Mouse (Mus musculus): Measurements from ENCODE around the gene Egf.
"Not testable (repeated sequence)": the region's sequence is repeated elsewhere in the genome, so short reads cannot be mapped to it uniquely, and the experiment has no call there.

The Egf gene

DNA sequence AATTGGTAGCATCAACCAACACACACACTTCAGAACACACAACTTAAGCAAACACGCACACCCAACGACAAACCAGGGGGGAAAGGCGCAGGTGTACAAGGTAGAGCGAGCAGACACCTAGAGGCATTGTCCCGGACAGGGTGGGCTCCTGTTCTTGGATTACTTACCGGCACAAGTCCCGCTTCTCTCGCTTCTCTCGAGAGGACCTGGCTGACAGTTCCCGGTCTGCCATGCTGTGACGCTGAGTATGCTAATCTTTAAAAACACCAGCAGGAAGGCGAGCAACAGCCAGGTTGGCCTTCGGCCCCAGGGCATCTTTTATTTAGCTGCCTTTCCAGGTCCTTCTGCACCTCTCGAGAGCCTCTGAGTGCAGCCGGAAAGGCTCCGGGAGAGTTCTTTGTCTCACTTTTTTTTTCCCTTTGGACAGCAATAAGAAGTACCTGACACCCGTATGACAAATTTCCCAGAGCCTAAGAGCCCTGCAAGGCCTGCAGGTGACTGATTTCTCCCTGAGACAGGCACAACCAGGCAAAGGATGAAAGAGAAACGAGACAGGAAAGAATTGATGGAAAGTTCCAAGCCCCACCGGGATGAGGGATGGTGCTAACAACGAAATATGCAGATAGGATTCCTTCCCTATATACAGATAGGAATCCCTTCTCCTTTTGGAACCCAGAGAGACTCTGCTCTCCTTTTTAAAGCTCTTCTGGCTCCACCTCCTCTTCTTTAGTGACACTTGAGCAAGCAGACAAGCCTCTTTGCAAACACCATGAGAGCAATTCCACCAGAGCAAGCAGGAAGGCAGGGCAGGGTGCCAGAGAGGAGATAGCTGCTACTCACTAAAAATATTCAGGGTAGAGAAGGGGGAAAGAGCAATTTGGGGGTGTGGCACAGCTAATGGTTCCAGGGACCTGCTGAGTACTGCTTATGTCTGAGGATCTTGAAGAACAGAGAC lies at the start of gene Egf:
Egf (minus strand) TSS at position 667 of the 955 bp plus-strand sequence.
- no peak for DNase-seq (ENCODE audit: low read depth, low spot score)

DNA sequence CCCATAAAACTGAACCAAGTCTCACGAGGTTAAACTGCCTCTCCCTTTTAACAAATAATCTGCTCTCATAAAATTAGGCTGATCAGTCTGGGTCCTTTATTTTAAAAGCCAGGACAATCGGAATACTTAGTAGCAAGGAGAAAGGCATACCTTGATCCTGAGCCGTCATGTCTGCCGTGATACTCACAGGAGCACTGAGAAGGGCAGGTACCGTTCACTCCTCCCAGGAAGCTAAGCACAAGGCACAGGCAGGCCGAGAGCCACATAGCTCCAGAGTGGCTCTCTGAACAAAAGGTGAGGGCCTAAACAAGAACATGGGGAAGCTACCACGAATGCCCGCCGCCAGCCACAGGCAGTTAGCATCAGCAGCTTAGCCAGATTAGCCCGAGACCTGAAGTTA lies 48.6 kb upstream of the Egf start, which contains the start of gene Lrit3:
Lrit3 (minus strand) TSS at position 266 of the 400 bp plus-strand sequence.
- DNase-seq (ENCODE audit: low read depth, low spot score): no peak

DNA sequence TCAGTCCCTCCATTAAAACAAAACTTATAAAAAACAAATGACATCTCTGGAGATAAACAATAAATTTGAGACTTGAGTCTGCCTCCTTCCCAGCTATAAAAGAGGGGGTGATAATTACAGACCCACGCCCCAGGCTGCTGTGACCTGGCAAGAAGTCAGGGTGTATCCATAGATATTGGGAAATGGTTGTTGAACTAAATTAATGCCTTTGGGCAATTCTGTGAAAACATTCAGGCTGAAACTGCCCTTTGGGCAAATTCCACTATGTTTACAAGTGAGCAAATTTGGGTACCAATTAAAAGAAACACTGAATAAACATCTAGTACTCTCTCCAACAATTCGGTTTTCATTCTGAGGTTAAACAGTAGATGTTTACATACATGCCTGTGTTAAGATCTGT lies 43.9 kb upstream of the Egf start:
- DNase-seq (ENCODE audit: low read depth, low spot score): no peak

DNA sequence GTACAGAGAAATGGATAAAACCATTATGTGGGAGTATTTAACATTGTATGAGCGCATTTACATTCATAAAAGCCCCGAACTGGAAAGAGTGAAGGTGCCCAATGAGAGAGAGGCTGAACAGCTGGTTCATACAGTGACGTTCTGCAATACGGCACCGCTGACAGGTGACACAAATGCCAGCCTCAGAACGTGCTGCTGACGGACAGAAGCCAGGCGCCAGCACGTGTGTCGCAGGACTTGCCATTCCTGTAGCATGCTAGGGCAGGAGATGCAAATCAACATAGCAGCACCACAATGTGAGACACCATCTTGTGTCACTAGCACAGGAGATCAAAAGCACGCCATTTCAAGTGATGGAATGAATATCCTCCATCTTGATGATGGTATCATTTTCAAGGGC lies 43.4 kb upstream of the Egf start:
- no peak for DNase-seq (ENCODE audit: low read depth, low spot score)

DNA sequence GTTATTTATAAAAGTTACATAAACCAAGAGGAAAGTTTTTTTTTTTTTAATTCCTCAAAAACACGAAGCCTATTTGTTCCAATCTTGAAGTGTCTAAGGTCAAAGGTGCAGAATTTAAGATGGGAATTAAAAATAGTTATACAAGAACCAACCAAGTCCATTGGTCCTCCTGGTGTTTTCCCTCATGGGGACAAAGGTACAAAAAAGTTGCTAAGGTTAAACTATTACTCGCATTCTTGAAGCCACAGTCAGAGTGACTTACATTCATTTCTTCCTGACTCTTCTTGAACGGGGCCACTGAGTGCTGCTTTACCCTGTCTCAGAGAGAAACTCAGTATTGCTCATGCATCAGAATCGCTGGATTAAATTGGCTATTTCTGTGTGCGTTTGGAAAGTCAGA lies 42.2 kb upstream of the Egf start:
- no peak for DNase-seq (ENCODE audit: low read depth, low spot score)

DNA sequence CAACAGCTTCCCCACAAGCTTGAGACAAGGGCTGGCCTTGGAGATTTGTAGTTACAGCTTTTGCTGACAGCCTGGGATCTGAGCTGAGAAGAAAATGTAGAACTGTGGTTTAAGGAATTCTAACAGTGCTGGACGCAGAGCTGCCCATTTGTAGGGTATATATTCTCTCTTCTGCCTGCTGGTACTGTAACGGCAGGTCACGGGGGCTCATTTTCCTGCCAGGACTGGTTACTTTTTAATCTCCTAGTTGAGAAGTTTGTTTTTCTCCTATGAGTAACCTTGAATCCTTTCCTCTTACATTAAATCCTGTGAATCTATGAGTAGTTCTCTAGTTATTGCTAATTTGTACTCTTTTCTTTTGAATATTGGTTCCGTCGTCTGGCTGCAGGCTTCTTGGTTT lies 38.7 kb upstream of the Egf start:
- no peak for DNase-seq (ENCODE audit: low read depth, low spot score)

DNA sequence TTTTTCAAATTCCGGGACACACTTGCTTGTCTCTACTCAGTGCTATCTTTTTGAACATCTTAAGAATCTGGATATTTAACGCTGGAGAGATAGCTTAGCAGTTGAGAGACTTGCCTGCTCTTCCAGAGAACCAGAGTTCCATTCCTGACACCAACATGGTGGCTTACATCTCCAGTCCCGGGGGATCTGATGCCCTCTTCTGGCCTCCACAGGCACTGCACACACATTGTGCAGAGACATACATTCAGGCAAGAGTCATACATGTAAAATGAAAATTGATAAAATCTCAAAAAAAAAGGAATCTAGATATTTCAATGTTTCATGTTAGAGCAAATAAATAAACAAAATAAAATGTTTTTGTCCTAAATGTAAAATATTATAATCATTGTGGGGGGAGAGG lies 27.6 kb upstream of the Egf start:
- no peak for DNase-seq (ENCODE audit: low read depth, low spot score)

DNA sequence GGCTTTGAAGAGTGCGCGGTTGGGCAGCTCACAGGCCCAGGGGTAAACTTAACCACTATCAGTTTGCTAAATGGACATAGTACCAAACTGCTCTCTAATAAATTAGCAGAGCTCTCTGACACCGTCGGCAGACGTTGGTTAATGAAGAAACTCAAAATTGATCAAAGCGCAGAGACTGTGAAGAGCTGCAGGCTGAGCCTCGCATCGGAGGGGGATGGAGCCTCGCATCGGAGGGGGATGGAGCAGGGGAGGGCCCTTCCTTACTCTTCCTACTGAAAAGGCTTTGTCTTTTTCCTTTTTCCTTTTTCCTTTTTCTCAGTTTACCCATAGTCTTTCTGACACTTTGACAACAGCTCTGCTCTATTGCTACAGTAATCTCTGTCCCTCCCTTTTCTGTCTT lies 26.3 kb upstream of the Egf start:
- no peak for DNase-seq (ENCODE audit: low read depth, low spot score)

DNA sequence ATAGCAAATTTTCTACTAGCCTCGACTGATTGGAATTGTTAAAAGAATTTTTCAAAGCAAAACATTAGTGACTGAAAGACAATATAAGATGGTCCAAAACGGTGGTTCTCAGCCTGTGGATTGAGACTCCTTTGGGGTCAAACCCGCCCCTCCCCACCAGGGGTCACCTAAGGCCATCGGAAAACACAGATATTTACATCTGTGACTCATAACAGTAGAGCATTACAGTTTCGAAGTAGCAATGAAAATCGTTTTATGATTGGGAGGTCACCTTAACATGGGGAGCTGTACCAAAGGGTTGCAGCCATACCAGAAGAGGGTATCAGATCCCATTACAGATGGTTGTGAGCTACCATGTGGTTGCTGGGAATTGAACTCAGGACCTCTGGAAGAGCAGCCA lies 16.1 kb upstream of the Egf start:
- DNase-seq (ENCODE audit: low read depth, low spot score): no peak

DNA sequence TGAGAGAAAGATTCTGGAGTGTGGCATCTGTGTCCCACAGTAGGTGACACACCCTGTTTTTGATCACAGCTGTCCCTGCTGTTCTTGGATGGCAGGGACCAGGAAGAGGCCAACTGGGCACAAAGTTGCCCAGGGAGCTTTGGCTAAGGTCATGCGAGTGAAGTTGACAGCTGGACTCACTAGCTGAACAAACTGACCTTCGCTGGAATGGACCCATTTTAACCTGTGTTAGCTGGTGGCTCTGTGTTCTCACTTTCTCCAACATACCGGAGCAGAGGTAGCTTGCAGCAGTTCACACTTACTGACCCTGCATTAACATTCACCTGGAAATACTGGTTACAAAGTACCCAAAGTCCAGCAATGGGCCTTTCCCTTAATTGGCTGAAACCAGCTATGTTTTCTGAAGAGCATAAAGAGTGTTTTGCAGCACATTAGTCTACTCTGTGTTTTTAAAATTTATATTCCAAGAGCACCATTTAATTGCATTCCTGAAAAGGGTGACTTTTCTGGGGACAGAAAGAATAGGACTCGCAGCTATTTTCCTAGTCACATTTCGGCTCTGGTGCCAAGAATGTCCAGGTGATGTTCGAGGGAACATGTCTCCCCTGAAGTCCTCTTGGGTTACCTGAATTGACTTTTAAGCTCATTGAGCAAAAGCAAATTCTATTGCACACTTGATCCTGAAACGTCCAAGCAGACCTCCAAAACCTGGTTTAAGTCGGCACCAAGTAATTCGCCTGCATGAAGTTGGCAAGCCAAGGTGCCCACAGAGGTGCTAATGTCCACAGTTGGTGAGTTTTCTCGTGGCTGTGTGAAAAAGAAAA lies 12.1 kb upstream of the Egf start:
- DNase-seq (ENCODE audit: low read depth, low spot score): no peak

DNA sequence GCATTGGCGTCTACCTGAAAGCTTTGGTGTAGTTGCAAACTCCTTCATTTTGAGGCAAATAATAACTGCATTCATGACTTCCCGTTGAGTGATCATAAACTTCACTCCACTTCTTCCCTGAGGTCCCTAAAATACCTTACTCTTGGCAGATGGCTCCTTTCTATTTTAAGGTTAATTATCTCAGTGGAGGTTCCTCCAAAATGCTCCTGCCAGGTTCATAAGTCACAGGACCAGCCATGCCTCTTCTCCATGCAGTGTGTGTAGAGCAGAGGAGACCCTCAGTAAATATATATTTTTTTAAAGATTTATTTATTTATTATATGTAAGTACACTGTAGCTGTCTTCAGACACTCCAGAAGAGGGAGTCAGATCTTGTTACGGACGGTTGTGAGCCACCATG lies 11.0 kb upstream of the Egf start:
- DNase-seq (ENCODE audit: low read depth, low spot score): no peak

DNA sequence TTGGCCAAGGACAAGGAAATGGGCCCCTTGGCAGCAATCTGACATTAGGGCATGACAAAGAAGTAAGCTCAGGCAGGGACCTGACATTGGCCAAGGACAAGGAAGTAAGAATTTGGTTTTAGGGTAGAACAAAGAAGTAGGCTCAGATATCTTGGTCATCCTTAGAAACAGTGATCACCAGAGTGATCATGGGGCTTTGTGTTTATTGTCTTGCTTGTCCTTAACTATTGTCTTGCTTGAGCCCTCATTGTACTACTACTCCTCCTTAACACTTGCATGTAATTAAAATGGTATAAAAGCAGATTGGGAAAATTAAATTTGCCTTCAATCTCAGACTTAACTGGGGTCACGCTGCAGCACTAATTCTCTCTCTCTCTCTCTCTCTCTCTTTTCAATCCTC lies 2.5 kb upstream of the Egf start:
- DNase-seq (ENCODE audit: low read depth, low spot score): not testable (repeated sequence)

DNA sequence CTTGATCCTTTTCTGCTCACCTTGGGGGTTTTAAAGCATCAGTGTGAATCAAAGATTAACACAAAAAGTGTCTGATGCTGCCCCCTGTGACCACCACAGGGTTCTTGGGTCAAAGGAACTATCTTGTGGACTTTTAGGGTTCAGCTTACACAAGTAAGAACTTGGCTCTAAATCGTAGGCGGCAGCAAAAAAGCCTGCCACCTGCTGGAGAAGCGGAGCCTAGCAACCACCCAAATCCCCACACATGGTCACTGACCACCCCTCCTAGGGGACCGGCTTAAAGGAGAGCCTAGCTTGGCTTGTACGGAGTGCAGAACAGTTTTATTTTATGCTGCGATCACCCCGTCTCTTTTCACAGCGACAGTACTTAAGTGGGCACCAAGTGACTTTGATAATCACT lies 10.3 kb downstream of the Egf start:
- no peak for DNase-seq (ENCODE audit: low read depth, low spot score)

DNA sequence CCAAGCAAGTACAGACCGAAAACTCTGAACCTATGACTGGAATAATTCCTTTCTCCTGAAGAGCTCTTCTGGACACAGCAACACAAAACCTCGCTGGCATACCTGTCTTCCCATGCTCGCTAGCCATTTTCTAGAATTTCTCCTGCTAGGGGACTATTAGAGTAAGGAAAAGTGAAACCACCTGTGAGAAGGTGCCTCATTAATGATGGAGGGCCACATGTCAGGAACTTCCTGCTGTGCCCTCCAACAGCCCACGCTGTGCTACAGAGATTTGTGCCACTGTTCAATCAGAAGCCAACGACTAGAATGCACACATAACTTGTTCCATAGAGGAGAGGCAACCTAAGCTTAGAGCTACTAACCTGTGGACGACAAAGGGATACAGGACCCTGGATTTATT lies 12.3 kb downstream of the Egf start:
- no peak for DNase-seq (ENCODE audit: low read depth, low spot score)

DNA sequence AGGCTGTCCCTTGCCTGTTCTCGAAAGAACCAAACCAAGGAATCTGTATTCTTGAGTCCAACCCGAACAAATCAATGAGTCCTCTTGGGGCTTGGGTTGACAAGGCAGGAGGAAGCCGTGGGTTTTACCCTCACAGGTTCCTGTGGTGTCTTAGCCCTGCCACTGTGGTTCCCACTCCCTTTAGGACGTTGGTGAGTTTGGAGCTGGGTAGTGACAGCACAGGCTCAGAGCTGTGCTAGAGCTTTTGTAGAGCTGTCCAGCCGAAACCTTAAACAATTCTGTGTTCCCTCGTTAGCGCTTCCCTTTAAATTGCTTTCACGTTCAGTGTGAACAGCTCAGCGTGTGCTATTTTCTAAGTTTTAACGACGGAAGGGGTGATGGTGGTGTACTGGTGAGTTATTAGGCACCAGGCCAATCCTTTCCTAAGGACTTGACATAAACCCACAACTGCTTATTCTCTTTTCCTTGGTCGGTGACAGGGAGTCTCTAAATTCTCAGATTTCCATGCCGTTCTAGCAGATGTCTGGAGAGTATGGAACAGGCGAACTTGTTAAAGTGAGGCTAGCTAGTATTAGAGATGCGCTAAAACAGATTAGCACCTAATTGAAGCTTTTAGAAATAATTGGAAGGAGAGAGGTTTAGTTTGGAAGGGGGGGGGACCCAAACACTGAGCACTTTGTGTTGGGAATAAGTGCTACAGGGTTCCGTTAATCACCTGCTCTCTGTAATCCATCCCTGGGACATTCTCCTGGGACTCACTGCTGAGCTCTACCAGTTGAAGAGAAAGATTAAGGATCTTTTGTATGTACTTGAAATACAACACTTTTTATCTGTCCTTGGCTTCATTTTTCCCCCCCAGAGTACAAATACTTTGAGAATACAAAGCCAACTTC lies 16.6 kb downstream of the Egf start:
- DNase-seq (ENCODE audit: low read depth, low spot score): no peak

DNA sequence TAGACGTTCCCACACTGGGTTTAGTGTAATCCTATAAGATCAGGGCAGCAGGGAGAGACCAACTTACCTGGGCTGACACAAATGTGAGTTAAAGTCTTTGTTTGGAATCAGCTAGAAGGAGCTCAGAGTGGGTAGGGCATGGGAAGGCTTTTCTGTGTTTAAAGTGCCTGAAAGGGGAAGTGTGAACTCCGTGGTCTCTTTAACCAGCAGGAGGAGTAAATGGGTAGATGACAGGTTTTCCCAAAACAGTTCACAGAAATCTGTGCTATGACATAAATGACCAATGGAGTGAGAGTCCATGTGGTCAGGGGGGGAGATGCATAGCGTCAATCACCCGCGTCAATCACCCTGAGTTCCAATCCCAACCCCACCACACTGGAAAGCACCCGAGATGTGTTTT lies 23.5 kb downstream of the Egf start:
- DNase-seq (ENCODE audit: low read depth, low spot score): no peak

DNA sequence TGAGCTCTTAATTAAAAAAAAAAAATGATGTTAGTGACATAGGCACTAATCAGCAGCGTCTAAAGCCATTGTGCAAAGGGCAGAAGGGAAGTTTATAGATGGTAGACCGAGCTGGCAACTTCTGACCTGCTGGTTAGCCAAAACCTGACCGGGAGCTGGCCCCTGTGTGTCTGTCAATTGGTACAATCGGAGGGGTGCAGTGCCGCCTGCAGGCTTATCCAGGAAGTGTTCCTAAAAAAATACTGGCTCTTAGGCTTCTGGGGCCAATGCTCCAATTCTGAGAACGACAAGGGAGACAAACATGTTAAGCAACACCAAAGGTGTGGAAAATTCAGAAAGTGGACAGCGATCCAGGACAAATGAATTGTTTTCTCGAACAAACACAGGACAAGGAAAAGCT lies 24.7 kb downstream of the Egf start:
- DNase-seq (ENCODE audit: low read depth, low spot score): no peak

DNA sequence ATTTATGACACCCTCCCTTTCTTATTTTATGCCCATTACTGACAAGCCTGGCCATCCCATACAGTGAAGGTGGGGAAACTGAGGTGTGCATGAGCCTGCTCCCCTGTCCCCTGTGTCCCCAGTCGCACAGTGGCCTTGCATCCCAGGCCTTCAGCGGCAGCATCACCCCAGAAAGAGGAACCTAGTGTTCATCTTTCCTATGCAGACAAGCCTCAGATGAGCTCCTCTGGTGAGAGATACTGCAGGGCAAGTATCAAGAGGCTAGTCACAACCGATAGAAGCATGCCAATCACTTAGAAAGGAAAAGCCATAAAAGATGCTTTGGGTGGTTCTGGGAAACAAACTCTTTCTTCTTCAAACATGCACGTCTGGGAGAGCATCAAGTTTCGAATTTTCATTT lies 25.2 kb downstream of the Egf start:
- no peak for DNase-seq (ENCODE audit: low read depth, low spot score)

DNA sequence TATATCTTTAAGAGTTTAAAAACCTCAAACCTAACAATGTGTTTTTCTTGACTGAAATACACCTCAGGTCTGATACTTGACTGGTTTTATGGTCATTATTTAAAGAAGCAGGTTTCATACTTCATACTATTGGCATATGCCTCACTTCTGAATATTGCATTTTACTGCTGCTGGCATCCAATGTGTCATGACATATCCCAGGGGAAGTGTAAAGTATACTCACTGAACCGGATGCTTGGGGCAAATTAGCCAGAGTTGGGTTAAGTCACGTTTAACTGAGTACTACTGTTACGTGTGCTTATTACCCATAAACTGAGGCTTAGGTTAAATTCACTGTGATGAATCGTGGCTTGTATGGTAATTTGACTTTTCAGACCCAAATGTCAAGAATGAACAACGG lies 29.5 kb downstream of the Egf start:
- no peak for DNase-seq (ENCODE audit: low read depth, low spot score)

DNA sequence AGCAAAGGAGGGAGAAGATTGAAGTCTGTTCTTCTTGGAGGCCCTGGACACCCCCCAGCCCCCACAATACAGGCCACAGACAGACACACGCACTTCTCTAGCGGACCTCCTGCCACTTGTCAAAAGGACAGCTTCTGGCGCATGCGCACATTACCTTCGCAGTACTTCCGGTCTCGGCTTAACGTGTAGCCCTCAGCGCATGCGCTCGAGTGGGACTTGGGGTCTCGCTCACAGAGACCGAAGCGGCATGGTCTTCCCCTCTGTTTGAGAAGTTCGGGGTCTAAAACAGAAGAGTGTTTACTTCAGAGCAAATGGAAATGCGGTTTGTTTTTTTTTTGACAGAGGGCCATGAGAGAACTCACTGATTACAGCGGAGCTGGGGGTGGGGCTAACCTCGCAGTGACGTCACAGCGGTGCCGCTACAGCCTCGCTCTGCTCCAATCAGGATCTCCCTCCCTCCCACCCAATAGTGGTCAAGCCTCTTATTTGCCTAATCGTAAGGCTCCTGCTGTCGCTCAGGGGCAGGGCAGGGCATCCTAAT lies 30.1 kb downstream of the Egf start:
- peak; percentile 92 for DNase-seq (ENCODE audit: low read depth, low spot score)

DNA sequence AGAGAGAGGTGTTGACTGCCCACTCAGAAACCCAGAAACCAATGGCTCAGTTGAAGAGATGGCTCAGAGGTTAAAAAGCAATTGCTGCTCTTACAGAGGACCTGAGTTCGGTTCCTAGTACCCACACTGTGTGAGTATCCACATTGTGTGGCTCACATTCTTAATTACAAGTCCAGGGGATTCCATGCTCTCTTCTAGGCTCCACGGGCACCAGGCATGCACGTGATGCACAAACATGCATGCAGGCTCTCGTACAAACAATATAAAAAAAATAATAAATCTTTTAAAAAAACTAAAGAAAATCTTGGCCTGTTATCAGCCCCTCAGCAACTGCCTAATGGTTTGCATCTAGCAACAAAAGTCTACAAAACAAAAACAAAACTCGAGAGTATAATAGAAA lies 30.6 kb downstream of the Egf start:
- DNase-seq (ENCODE audit: low read depth, low spot score): no peak

Measured in embryo, embryonic 11.5 days (tissue).